Mouse (Mus musculus): Measurements from ENCODE around the gene Als2. TPM values are rescaled to one million over a fixed set of nuclear protein-coding genes. Genes with fewer than 3 reads are reported as not detected.

Gene Als2
- total and polyA plus RNA-seq, 3 experiments, result 13.4 to 41.0 (median 25.0) TPM

DNA sequence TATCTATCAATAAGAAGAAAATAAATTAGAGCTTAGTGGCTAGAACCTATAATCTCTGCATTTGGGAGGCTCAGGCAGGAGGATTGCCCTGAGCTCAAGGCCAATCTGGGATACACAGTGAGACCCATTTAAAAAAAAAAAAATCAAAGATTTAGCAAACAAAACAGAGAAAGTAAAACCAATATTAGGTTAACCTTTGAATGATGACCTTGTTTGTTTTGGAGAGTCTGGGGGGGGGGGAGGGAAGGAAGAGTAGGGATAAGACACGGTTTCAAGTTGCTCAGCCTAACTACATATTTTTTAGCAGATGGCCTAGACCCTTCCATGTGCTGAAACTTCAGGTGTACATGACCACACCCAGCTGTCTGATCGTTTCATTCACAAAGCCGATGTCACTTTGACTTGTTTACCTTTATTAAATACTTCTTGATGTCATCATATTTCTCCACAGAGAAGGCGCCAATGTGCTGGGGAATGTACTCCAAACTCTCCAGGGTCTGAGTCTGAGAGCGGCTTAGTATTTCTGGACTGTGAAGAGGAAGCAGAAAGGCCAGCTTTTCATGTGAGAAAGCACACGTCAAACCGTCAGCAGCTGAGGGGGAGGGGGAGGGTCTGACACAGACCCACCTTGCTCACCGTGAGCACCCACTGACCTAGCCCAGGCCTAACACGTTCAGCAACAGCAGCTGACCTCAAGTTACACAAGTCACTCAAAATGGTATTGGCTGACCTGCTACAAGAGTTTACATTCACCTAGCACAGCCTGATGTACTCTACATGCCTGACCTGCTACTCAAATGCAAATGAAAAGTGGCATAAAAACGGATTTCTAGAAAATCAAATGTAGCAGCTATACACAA lies 62.3 kb downstream of the Als2 start:
- no peak for DNase-seq (ENCODE audit: extremely low read depth)
- Histone ChIP-seq H3K27me3 (replicated peaks) (no peaks in the 10 kb centered on the region), H3K9ac (ENCODE audit: insufficient read depth, low read depth) (no peak overlapping the region), H3K36me3 (replicated peaks in 1 of 2; ENCODE audit: control insufficient read depth in 1 of 2, insufficient read depth in 1 of 2, low read length in 1 of 2) (peaks cover 56 to 83% of the 10 kb centered on the region in 2 experiments), H3K79me2 (replicated peaks; ENCODE audit: control insufficient read depth, extremely low read depth, insufficient read depth, poor library complexity, severe bottlenecking) (no peaks in the 10 kb centered on the region), H3K4me3 (replicated peaks in 1 of 3; ENCODE audit: low read depth in 2 of 3, low read length in 2 of 3, poor library complexity in 1 of 3) (no peak overlapping the region), H3K4me1 (ENCODE audit: control insufficient read depth in 1 of 2, insufficient read depth in 2 of 2) (peaks cover 9 to 20% of the 10 kb centered on the region in 2 experiments), H3K27ac (ENCODE audit: insufficient read depth, low read depth) (no peak overlapping the region), H3K4me2 (ENCODE audit: insufficient read depth, low read depth, poor library complexity, severe bottlenecking) (no peak overlapping the region), H3K9me3 (replicated peaks; ENCODE audit: low read length) (no peaks in the 10 kb centered on the region)
- TF ChIP-seq GABPA (IDR thresholded peaks at IDR 0.05; ENCODE audit: insufficient replicate concordance, low read depth, low read length), result no peak
- no peak for TF ChIP-seq ZKSCAN1 (IDR thresholded peaks at IDR 0.05; ENCODE audit: borderline replicate concordance, low read depth, low read length)
- TF ChIP-seq UBTF (IDR thresholded peaks at IDR 0.05; ENCODE audit: low read depth, low read length), result no peak
- no peak for TF ChIP-seq ELF1 (IDR thresholded peaks at IDR 0.05; ENCODE audit: low read depth, low read length)
- no peak for TF ChIP-seq TCF12 (IDR thresholded peaks at IDR 0.05; ENCODE audit: low read depth, low read length)
- no peak for TF ChIP-seq POLR2A (IDR thresholded peaks at IDR 0.05; ENCODE audit: low read depth, low read length)
- TF ChIP-seq JUN (IDR thresholded peaks at IDR 0.05; ENCODE audit: insufficient read depth, low read depth, low read length), result no peak
- TF ChIP-seq NRF1 (IDR thresholded peaks at IDR 0.05; ENCODE audit: low read depth, low read length), result no peak
- TF ChIP-seq MXI1 (IDR thresholded peaks at IDR 0.05; ENCODE audit: low read depth, low read length), result no peak
- TF ChIP-seq MEF2A (IDR thresholded peaks at IDR 0.05; ENCODE audit: borderline replicate concordance, low read depth, low read length), result no peak
- dilution Hi-C loops (cut with MboI; ENCODE audit: extremely low pct_ligation_motif_present, extremely low pct_unique_long_range_greater_than_20kb, low sequenced_read_pairs) (no loop called here), in situ Hi-C loops (cut with MboI; ENCODE audit: low pct_ligation_motif_present, low pct_unique_long_range_greater_than_20kb, low sequenced_read_pairs) (no loop called here)

DNA sequence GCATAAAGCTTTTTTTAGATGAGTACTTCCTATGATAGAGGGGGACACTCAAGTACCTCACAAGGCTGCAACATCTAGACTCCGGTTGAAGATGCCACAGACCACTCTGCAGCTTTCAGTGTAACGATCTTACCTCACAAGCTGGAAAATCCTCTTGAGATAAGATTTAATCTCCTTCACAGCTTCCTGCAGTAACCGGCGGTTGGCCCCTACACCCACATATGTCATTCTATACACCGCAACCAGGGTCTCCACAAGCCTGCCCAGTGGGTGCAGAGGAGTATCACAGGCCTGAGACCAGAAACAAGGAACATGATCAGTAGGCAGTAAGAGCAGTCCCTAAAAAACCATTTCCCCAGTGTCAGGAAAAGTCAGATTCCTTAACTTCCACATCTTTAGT lies 64.0 kb downstream of the Als2 start:
- H3K9ac ChIP-seq (ENCODE audit: insufficient read depth, low read depth), result no peak overlapping the region
- no peak for DNase-seq (ENCODE audit: extremely low read depth)
- no peaks in the 10 kb centered on the region for H3K9me3 ChIP-seq (replicated peaks; ENCODE audit: low read length)
- dilution Hi-C loops (cut with MboI; ENCODE audit: extremely low pct_ligation_motif_present, extremely low pct_unique_long_range_greater_than_20kb, low sequenced_read_pairs) (no loop called here), in situ Hi-C loops (cut with MboI; ENCODE audit: low pct_ligation_motif_present, low pct_unique_long_range_greater_than_20kb, low sequenced_read_pairs) (no loop called here)
- H3K36me3 ChIP-seq (replicated peaks in 1 of 2; ENCODE audit: control insufficient read depth in 1 of 2, insufficient read depth in 1 of 2, low read length in 1 of 2), result peaks cover 53 to 85% of the 10 kb centered on the region in 2 experiments
- no peaks in the 10 kb centered on the region for H3K79me2 ChIP-seq (replicated peaks; ENCODE audit: control insufficient read depth, extremely low read depth, insufficient read depth, poor library complexity, severe bottlenecking)
- no peak for TF ChIP-seq IRF4 (IDR thresholded peaks at IDR 0.05; ENCODE audit: low read depth, low read length)
- TF ChIP-seq HCFC1 (IDR thresholded peaks at IDR 0.05; ENCODE audit: low read depth, low read length), result no peak
- no peak for TF ChIP-seq ZKSCAN1 (IDR thresholded peaks at IDR 0.05; ENCODE audit: borderline replicate concordance, low read depth, low read length)
- no peak for TF ChIP-seq ZMIZ1 (IDR thresholded peaks at IDR 0.05; ENCODE audit: low read depth, low read length)
- TF ChIP-seq SIN3A (IDR thresholded peaks at IDR 0.05; ENCODE audit: low read length), result no peak
- TF ChIP-seq TCF12 (IDR thresholded peaks at IDR 0.05; ENCODE audit: low read depth, low read length), result no peak
- TF ChIP-seq GABPA (IDR thresholded peaks at IDR 0.05; ENCODE audit: insufficient replicate concordance, low read depth, low read length), result no peak
- no peak for TF ChIP-seq MAX (IDR thresholded peaks at IDR 0.05; ENCODE audit: low read length)
- TF ChIP-seq RAD21 (IDR thresholded peaks at IDR 0.05; ENCODE audit: low read depth, low read length), result no peak
- TF ChIP-seq E2F4 (IDR thresholded peaks at IDR 0.05; ENCODE audit: insufficient replicate concordance, low read depth, low read length), result no peak
- no peak for TF ChIP-seq SMC3 (IDR thresholded peaks at IDR 0.05; ENCODE audit: low read depth, low read length)
- TF ChIP-seq CTCF (conservative IDR thresholded peaks at IDR 0.05 in 1 of 2, IDR thresholded peaks at IDR 0.05 in 1 of 2; ENCODE audit: low read depth in 2 of 2, low read length in 2 of 2), result no peak
- no peak for TF ChIP-seq POLR2AphosphoS2 (IDR thresholded peaks at IDR 0.05; ENCODE audit: low read depth, low read length)
- no peak for TF ChIP-seq MXI1 (IDR thresholded peaks at IDR 0.05; ENCODE audit: low read depth, low read length)
- no peak for TF ChIP-seq TBP (conservative IDR thresholded peaks at IDR 0.05; ENCODE audit: low read depth, low read length)
- no peak for TF ChIP-seq MYC (IDR thresholded peaks at IDR 0.05; ENCODE audit: low read depth, low read length)
- H3K27me3 ChIP-seq (replicated peaks), result no peaks in the 10 kb centered on the region
- H3K4me3 ChIP-seq (replicated peaks in 1 of 3; ENCODE audit: low read depth in 2 of 3, low read length in 2 of 3, poor library complexity in 1 of 3), result no peak overlapping the region
- H3K4me2 ChIP-seq (ENCODE audit: insufficient read depth, low read depth, poor library complexity, severe bottlenecking), result no peak overlapping the region
- peaks cover 0 to 10% of the 10 kb centered on the region in 2 experiments; a peak in 1 of 4 replicates for H3K4me1 ChIP-seq (ENCODE audit: control insufficient read depth in 1 of 2, insufficient read depth in 2 of 2)
- no peak overlapping the region for H3K27ac ChIP-seq (ENCODE audit: insufficient read depth, low read depth)
